Mouse (Mus musculus) stomach, postnatal 0 days (tissue): ENCODE data around the gene Tmbim6.

Experiments
- CTCF ChIP-seq: IDR thresholded peaks from 2 replicates; pipeline ENCODE4 v1.5.1; 2016; ENCODE audit warnings: antibody characterized with exemption, low read depth, mild to moderate bottlenecking, moderate library complexity
- EP300 ChIP-seq: optimal IDR thresholded peaks from 2 replicates; pipeline ENCODE3; 2016; ENCODE audit warnings: antibody characterized with exemption

DNA sequence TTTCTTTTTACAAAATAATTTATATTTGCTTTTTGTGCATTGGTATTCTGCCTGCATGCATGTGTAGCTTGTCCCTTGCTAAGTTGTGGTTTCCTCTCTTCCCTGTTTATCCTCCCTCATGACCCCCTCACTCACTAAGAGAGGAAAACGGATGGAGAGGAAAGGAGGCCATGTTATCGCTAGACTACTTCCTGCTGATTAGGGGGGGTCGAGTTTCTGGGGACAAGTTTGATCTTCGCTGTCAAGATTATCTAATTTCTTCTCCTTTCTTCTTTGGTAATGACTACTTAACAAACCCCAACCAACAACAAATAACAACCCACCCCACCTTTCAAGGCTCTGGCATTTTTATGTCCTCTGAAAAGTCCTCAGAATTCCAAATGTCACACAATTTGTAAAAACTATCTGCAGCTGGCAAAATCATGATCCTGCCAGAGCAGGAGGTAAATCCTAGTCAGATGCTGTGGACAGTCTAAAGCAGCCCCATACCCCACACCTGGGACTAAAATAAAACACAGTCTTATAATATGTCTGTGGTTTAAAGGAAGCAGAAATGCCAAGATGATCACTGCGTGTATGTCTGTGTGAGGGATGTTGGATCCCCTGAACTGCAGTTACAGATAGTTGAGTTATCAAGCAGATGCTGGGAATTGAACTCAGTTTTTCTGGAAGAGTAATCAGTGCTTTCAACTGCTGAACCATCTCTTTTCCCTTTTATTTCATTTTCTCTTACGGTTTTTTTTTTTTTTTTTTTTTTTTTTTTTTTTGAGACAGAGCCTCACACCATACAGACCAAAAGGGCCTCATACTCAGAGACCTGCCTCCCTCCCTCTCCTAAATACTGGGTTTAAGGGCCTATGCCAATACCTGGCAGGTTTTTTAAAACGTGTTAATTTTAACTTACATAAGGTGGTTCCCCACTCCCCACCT lies 1.9 kb upstream of the Tmbim6 start:
- TF ChIP-seq CTCF (no peak), EP300 (no peak)
